8 mouse cellular contexts compared by ENCODE assay signal in the genomic region with DNA sequence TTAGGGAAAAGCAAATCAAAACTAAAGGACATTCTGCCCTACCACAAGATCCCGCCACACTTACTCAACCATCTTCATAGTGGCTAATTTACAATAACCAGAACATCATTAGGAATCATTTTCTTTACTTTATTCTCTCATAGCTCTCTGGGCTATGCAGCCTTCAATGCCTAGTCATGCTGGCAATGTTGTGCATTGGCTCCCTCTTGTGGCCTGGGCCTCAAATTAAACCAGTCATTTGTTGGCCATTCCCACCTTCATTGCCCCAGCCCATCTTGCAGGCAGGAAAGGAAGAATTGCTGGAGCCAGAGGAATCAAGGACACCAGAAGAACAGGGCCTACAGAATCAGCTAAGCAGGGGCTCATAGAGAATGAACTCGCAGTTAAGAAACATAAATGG.
DNase-seq lines count a peak whose midpoint lies in the region.

No protein-coding gene starts in this region.

- DNase-seq in cerebellum, postnatal 10 days, result peak; percentile 69 to 72
- no peak for DNase-seq in cerebellum, adult 8-10 months
- DNase-seq in thymus, postnatal 14 days, result peak; percentile 6
- DNase-seq in thymus, postnatal 25 days, result no peak
- peak; percentile 52 for DNase-seq in embryo, embryonic 9.5 days (ENCODE audit: extremely low spot score)
- peak; percentile 11 for DNase-seq in kidney, adult 9 months
- DNase-seq in lung, postnatal 4 days, result peak; percentile 16 to 37
- DNase-seq in testis, postnatal 10 days (ENCODE audit: low spot score), result peak; percentile 56

Comparison
In these comparisons a context has a peak if more than half of its experiments do, and no peak if none do; other contexts are left out.
1. DNase-seq: peak in cerebellum, postnatal 10 days (2 of 2), thymus, postnatal 14 days (single experiment), embryo, embryonic 9.5 days (single experiment), kidney, adult 9 months (single experiment), lung, postnatal 4 days (2 of 2) and testis, postnatal 10 days (single experiment); none in cerebellum, adult 8-10 months (single experiment) and thymus, postnatal 25 days (single experiment).